10 mouse cellular contexts compared by ENCODE assay signal in the genomic region with DNA sequence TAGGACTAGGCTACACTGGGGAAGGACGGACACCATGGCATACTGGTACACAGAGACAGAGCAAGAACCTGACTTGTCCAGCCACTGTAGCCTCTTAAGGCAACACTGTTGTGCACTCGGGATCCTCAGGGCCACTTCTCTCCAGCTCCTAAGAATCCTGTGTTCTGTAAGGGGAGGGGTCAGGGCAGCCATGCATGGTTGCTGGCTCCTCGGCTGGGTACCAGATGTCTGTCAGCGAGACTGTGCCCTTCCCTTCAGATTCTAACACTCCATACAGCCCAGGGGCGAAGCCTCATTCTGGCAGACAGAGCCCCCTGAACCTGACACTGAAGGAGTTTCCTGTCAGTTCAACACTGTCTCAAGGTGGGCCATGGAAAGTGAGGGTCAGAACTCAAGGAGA.
DNase-seq lines count a peak whose midpoint lies in the region; ATAC-seq and TF ChIP-seq lines count a peak whose summit lies in the region.
"Had no signal": no experiment of that assay in that cellular context is flagged by ENCODE, and none has a peak within 500 bp of the region (broad histone marks: within the 10 kb centered on the region; RNA-seq: fewer than 3 reads in every experiment).

No protein-coding gene starts in this region.

- ATAC-seq in embryonic facial prominence, embryonic 13.5 days (ENCODE audit: insufficient number of reproducible peaks, insufficient read depth, low FRiP score, low TSS enrichment, low read depth), result no peak
- no peak for ATAC-seq in hindbrain, embryonic 11.5 days (ENCODE audit: low FRiP score)
- ATAC-seq in midbrain, embryonic 15.5 days (replicated peaks), result no peak
- ATAC-seq: CD4-positive, CD25-positive, alpha-beta regulatory T cell, adult 4 months had no signal

- peak; percentile 30 for DNase-seq in kidney, adult 2 months
- DNase-seq in kidney, postnatal 14 days, result no peak
- no peak for DNase-seq in hindbrain, embryonic 11.5 days (ENCODE audit: low spot score)
- DNase-seq in right cerebral cortex, postnatal 36 days (ENCODE audit: low spot score in 2 of 2), result no peak
- no peak for DNase-seq in layer of hippocampus, adult 9-10 months (ENCODE audit: low spot score)
- DNase-seq in left cerebral cortex, adult 11 months (ENCODE audit: low spot score), result no peak
- DNase-seq: liver had no signal

- H3K4me2 ChIP-seq in embryonic facial prominence, embryonic 13.5 days, result no peak overlapping the region
- no peak overlapping the region for H3K4me2 ChIP-seq in hindbrain, embryonic 11.5 days (replicated peaks; ENCODE audit: low read depth, low read length)
- no peak overlapping the region for H3K4me2 ChIP-seq in midbrain, embryonic 15.5 days

- WGBS in kidney, adult 2 months, result 60% methylated on average over 5 of the region's 5 CpGs
- 39% methylated on average over 5 of the region's 5 CpGs for WGBS in embryonic facial prominence, embryonic 13.5 days
- 62% methylated on average over 5 of the region's 5 CpGs for WGBS in hindbrain, embryonic 11.5 days
- 45% methylated on average over 5 of the region's 5 CpGs for WGBS in midbrain, embryonic 15.5 days

- no peaks in the 10 kb centered on the region for H3K27me3 ChIP-seq in kidney, adult 2 months (replicated peaks; ENCODE audit: control insufficient read depth, insufficient read depth, low read length)
- H3K27me3 ChIP-seq in embryonic facial prominence, embryonic 13.5 days, result no peaks in the 10 kb centered on the region
- H3K27me3 ChIP-seq in hindbrain, embryonic 11.5 days (ENCODE audit: control insufficient read depth, insufficient read depth, low read length), result no peaks in the 10 kb centered on the region
- no peaks in the 10 kb centered on the region for H3K27me3 ChIP-seq in midbrain, embryonic 15.5 days (replicated peaks)

- H3K9me3 ChIP-seq in embryonic facial prominence, embryonic 13.5 days, result no peaks in the 10 kb centered on the region
- H3K9me3 ChIP-seq in hindbrain, embryonic 11.5 days (ENCODE audit: control insufficient read depth, low read length), result no peaks in the 10 kb centered on the region
- no peaks in the 10 kb centered on the region for H3K9me3 ChIP-seq in midbrain, embryonic 15.5 days

- no peaks in the 10 kb centered on the region; the same call in 1 of the 2 replicates for H3K36me3 ChIP-seq in kidney, adult 2 months (ENCODE audit: control insufficient read depth, insufficient read depth, low read length)
- peaks cover 88% of the 10 kb centered on the region for H3K36me3 ChIP-seq in embryonic facial prominence, embryonic 13.5 days
- peaks cover 7% of the 10 kb centered on the region for H3K36me3 ChIP-seq in hindbrain, embryonic 11.5 days (ENCODE audit: control insufficient read depth, insufficient read depth, low read length)
- H3K36me3 ChIP-seq in midbrain, embryonic 15.5 days (replicated peaks), result no peaks in the 10 kb centered on the region; the same call in 1 of the 2 replicates

- H3K4me3 ChIP-seq in kidney, adult 2 months (ENCODE audit: insufficient read depth, low read depth, low read length), result no peak overlapping the region
- no peak overlapping the region for H3K4me3 ChIP-seq in embryonic facial prominence, embryonic 13.5 days
- H3K4me3 ChIP-seq in hindbrain, embryonic 11.5 days (ENCODE audit: low read depth, low read length), result no peak overlapping the region
- no peak overlapping the region for H3K4me3 ChIP-seq in midbrain, embryonic 15.5 days

- no peak for TF ChIP-seq CTCF in kidney, adult 2 months (conservative IDR thresholded peaks at IDR 0.05; ENCODE audit: insufficient read depth, insufficient read length, low read depth, low read length)

- no peak overlapping the region for H3K27ac ChIP-seq in kidney, adult 2 months (ENCODE audit: insufficient read depth, low read depth, low read length)
- H3K27ac ChIP-seq in embryonic facial prominence, embryonic 13.5 days, result peak overlapping the region; percentile 76
- peak overlapping the region; percentile 70 for H3K27ac ChIP-seq in hindbrain, embryonic 11.5 days (ENCODE audit: low read depth, low read length)
- peak overlapping the region; percentile 65; the same call in 1 of the 2 replicates for H3K27ac ChIP-seq in midbrain, embryonic 15.5 days

- peaks cover 6% of the 10 kb centered on the region; the same call in 1 of the 2 replicates for H3K4me1 ChIP-seq in kidney, adult 2 months (ENCODE audit: control insufficient read depth, insufficient read depth, low read length)
- H3K4me1 ChIP-seq in embryonic facial prominence, embryonic 13.5 days, result peaks cover 35% of the 10 kb centered on the region
- H3K4me1 ChIP-seq in hindbrain, embryonic 11.5 days (replicated peaks; ENCODE audit: control insufficient read depth, insufficient read depth, low read length), result no peaks in the 10 kb centered on the region
- H3K4me1 ChIP-seq in midbrain, embryonic 15.5 days, result peaks cover 21% of the 10 kb centered on the region

- H3K9ac ChIP-seq in embryonic facial prominence, embryonic 13.5 days, result no peak overlapping the region
- H3K9ac ChIP-seq in hindbrain, embryonic 11.5 days (ENCODE audit: low read depth, low read length), result no peak overlapping the region
- no peak overlapping the region for H3K9ac ChIP-seq in midbrain, embryonic 15.5 days

- TF ChIP-seq POLR2A in kidney, adult 2 months (IDR thresholded peaks at IDR 0.05; ENCODE audit: low read depth, low read length), result no peak
